Mouse (Mus musculus): ENCODE measurements around the gene Dtx2.

The Dtx2 gene

DNA sequence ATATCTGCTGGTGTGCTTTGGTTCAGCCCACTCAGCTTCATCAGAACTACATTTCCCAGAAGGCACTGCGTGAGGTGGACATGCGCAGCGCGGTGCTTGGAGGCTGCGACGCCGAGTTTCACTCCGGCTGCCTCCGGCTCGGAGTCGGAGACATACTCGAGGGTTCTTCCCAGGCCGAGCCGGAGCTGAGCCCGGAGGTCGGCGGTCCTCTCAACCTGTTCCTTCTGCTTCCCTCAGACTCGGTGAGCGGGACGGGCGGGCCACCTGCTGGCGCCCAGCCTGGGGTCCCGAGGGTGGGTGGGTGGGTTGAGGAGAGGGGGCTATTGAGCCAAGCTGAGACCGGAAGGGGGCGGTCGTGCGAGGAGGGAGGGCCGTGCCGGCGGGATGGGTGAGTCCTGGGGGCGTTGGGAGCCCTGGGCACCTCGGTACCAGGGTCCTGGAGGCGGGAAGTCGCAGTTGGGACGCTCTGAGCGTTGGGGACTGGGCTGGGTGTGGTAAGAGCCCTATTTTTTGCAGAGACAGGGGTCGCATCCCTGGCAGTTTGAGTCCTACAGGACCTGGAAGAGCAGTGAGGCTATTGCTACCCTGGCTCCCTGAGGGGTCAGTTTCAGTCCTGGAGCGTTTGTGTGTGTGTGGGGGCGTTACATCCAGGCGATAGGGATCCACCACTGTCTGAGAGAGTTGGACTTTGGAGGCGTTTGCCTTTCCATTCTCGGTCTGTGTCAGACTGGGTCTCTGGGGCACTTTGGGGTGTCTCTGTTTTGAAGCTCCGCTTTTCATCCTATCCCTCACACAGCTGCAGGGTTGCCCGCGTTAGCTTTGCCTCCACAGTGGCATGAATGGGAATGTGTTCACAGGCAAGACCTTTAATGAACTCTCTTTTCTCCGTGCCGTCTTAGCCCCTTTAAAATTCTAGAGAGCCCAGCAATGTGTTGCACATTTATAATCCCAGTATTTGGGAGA, at the start of gene Dtx2:
Dtx2 (plus strand) TSS at position 76 of the 963 bp plus-strand sequence.
- DNase-seq (ENCODE audit: low read depth, low spot score) = peak; percentile 92

DNA sequence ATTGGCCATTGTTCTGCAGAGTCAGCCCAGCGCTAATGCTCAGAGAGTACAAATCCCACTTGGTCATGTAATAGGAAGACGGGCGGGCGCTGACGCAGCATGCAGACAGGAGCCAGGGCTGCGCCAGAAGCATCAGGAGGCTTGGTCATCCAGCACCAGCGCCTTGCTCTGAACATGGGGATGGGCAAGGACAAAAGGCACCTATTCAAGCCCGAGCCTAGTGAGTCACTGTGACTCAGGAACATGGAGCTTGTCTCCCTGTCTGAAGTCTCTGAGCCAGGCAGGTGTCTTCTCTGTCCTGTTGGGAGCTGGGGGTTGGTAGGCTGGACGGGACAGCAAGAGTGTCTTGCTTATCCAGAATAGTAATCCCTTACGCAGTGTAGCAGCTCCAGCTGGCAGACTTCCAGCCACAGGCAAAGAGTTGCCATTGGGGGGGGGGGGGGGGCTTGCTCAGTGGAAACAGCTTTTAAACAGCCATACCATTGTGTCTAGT, 48.6 kb upstream of the Dtx2 start:
- DNase-seq (ENCODE audit: low read depth, low spot score) = no peak

DNA sequence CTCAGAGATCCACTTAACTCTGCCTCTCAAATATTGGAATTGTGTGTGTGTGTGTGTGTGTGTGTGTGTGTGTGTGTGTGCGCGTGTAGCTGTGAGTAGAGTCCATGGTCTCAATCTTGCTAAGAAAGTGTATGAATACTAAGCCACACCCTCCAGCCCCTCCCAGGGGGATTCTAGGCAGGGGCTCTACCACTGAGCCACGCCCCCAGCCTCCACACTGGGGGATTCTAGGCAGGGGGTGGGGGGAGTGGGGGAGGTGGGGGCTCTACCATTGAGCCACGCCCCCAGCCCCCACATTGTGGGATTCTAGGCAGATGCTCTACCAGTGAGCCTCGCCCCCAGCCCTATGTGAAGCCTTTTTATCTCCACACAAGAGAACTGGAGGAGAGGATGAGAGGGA, 48.0 kb upstream of the Dtx2 start:
- DNase-seq (ENCODE audit: low read depth, low spot score) = no peak

DNA sequence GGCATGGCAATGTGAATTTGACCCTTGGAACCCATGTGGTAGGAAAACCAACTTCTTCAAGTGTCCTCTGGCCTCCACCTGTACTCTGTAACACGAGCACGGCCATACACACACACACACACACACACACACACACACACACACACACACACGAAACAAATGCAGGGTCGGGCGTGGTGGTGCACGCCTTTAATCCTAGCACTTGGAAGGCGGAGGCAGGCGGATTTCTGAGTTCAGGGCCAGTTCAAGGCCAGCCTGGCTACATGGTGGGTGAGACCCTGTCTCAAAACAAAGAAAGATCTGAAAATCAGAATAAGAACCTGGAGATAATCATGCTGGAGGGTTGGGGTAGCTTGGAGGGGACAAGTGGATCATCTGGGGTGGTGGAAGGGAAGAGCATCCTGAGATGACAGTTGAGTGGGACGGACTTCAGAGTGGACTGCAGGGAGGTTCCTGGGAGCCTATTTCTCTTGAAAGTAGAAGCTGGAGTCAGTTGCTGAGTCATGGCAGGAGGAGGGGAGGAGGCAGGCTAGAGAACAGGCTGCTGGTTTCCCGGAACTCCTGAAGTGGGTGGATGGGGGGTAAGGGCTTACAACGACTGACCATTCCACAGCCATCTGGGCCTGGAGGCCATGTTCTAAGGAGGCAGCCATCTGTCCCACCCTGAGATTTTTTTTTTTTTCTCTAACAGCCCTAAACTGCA, 43.7 kb upstream of the Dtx2 start:
- no peak for DNase-seq (ENCODE audit: low read depth, low spot score)

DNA sequence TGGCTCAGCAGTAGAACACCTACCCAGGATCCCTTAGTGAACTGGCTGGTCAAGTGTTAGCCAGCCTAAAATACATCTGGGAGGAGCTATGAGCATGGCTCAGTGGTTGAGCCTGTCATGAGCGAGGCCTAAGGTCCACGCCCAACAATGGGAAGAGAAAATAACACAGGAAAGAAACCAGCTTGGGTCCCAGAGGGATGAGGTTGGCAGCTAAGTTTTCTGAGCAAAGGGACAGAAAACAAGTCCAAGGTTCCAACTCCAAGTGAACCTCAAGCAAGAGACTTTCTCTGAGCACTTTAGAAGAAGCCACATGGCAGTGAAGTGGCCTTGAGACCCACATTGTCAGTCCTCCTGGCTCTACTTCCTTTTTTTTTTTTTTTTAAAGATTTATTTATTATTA, 42.9 kb upstream of the Dtx2 start:
- no peak for DNase-seq (ENCODE audit: low read depth, low spot score)

DNA sequence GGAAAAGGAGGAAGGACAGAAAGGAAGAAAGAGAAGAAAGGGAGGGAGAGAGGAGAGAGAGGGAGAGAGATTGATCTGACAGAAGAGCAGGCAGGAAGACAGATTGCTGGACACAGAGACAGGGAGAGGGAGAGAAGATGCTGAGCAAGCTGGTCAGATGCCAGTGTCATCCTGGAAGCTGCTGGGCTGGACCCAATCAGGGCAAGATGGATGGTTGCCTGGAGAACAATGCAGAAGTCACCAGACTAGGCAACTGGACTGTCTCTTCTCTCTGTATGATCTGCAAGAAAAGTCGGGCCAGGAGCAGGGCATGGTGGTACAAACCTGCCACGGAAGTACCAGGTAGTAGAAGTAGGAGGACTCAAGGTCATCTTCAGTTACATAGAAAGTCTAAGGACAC, 41.8 kb upstream of the Dtx2 start:
- no peak for DNase-seq (ENCODE audit: low read depth, low spot score)

DNA sequence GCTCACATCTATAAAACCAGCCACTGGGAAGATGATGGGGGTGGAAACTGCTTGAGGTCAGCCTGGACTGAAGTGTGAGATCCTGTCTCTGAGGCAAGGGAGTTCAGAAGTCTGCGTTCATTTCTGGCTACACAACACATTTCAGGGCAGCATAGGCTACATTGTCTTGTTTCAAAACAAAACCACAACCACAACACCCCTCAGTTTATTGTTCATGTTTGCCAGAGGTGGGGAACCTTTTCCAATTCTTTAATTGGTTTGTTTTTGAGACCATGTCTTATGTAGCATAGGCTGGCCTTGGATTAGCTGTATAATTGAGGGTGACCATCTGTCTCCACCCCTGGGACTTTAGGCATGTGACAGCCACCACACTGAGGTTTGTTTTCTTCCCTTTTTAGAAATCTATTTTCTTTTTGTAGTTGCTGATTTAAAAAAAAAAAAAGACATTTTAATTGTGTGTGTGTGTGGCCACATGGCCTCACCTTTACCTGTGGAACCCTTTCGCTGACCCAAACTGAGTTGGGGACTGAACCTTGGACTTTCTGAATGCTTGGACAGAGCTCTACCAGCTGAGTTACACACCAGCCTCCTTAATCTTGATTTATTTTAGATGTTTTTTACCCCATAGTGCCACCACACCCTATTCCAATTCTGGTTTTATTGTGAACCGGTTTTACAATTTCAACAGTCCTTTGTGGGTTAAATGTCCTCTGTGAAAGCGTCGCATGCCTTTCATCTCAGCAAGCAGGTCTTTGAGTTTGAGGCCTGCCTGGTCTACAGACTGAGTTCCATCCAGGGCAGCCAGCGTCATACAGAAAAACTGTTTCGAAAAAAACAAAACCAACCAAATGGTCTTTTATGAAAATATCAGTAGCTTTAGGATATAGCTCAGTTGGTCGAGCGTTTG, 38.0 kb upstream of the Dtx2 start:
- no peak for DNase-seq (ENCODE audit: low read depth, low spot score)

DNA sequence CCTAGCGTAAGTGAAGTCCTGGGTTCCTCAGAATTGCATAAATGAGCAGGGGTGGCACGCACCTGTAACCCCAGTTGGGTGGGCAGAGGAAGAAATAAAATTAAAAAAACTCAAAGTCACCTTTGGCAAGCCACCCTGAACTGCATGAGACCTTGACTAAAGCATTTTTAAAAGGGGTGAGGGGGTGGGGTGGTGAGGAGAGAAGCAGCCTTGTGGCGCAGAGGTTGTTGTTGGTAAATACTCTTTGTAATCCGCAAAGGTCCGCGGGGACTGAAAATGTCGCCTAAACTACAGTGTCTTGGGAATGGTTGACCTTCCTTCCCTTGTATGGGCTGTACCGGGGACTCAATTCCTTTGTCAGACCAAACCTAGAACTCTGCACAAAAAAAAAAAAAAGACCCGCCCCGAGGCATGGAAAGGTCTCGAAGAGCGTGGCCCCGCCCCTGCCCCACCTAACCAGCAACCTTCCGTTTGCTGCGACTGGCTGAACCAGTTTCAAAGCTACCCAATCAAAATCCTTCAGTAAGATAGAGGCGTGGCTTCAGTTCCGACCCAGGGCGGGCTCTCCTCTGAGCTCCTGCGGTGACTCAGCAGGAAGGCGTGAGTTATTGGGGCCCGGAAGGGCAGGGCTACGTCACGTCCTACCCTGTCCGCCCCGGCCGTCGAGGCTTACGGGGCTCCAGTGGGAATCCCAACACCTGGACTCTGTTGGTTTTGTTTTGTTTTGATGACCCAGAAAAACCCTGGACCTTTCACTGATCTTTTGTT, 37.2 kb upstream of the Dtx2 start:
- peak; percentile 97 for DNase-seq (ENCODE audit: low read depth, low spot score)

DNA sequence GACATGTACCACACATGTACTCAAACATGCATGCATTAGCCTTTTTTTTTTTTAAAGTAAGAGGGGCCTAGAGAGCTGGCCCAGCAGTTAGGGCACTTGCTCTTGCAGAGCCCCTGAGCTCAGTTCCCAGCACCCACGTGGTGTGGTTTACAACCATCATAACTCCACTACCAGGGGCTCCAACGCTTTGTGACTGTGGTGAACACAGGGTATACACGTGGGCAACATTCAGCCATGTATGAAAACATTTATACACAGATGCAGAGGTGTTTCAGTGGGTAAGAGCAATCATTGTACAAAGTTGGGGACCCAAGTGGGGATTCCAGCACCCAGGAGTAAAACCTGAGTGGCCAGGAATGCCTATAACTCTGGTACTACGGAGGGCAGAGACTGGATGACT, 36.2 kb upstream of the Dtx2 start:
- no peak for DNase-seq (ENCODE audit: low read depth, low spot score)

DNA sequence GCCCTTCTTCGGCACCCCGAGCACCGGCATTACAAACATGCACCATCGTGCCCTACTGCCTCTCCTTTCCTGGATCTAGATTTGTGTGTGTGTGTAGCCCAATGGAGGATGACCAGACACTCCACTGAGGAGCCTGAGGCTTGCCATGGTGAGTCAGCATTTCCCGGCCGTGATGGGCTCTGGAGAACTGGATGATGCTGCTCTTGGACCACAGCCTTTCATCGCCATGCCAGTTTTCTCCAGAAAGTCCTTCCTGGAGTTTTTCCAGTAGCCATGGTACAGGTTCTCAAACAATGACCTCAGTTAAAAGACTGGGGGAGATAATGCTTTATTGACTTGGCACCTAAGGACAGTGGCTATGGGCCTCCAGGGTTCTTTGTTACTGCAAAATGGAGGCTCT, 34.7 kb upstream of the Dtx2 start:
- DNase-seq (ENCODE audit: low read depth, low spot score) = no peak

DNA sequence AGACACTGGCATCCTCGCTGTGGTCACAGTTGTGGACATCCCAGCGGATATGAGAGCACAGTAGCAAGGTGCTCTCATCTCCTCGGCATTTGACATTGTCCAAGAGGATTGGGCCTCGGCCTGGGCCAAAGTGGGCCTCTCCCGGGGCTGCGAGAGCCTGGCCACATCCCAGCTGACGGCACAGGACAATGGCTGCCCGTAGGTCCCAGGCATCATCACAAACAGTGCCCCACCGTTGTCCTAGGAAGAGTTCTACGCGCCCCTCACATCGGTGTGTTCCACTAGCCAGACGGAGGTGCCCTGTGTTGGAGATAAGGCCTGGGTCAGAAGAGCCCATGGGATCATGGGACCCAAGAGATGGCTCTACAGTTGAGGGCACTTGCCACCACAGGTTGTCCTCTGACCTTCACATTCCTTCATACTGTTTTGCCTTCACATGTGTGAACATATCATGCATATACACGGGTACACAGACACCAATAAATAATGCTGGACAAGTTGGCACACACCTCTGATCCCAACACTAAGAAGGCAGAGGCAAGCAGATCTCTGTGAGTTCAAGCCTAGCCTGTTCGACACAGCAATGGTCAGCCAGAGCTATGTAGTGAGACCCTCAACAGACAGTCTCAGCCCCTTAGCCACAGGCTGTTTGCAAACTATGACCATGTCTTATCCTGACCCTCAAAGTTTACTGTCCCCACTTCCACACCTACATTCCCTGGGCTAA, 33.5 kb upstream of the Dtx2 start:
- no peak for DNase-seq (ENCODE audit: low read depth, low spot score)

DNA sequence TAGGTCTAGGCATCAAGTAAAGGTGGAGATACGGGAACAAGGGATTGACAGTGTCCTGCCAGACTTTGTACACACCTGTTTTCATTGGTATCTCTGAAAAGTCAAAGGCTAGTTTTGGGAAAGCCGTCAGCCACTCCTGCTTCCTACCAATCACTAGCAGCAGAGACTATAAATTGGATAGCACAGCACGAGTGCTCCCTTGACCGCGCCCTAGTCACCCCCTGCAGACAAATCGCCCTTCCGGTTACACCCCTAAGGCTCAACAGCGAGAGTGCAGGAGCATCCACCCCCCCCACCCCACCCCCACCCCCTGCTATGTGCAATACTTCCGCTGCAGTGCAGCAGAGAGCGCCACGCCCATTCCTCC, 32.5 kb upstream of the Dtx2 start:
- DNase-seq (ENCODE audit: low read depth, low spot score) = no peak

DNA sequence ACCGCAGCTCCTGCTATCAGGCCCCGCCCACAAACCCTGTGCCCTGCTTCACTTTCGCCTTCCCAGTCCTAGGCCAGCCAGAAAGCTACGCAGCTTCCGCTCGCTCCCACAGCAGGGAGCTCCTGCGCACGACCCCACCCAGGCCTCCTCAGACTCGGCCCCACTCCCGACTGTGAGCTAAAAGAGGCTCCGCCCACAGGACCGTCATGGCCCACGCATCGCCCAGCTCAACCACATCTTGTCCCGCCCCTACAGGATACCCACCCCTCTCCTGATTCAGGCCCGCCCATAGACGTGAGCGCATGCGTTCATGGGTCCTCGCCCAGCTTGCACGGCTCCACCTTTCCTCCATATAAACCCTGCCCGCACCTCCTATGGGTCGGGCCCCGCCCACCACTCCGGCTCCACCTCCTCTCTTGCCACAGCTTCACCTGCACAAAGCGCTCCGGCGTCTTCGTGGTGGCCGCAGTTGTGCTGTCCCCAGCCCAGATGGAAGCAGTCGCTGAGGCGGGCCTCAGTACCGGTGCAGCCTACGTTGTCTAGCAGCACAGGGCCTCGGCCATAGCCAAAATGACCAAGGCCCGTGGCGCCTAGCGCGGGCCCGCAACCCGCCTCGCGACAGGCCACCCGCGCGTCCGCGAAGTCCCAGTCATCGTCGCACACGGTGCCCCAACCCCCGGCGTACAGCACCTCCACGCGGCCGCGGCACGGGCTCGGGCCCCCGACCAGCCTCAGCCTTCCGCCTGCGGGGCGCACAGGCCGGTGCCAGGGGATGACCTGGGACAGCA, 31.9 kb upstream of the Dtx2 start:
- peak; percentile 99 for DNase-seq (ENCODE audit: low read depth, low spot score)

DNA sequence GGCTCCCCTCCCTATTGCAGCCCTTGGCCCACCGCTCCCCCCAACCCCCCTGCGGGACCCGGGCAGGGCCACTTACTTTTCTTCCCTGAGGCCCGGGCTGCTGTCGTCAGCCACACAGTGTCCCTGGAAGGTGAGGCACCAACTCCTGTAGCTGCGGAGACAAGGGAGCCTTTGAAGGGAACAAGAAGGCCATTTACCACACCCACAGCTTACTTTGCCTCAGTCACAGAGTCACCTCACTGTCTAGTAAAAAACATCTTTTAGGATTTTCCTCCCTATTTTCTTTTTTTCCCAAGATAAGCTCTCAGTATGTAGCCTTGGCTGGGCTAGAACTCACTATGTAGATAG, 31.3 kb upstream of the Dtx2 start:
- DNase-seq (ENCODE audit: low read depth, low spot score) = no peak

DNA sequence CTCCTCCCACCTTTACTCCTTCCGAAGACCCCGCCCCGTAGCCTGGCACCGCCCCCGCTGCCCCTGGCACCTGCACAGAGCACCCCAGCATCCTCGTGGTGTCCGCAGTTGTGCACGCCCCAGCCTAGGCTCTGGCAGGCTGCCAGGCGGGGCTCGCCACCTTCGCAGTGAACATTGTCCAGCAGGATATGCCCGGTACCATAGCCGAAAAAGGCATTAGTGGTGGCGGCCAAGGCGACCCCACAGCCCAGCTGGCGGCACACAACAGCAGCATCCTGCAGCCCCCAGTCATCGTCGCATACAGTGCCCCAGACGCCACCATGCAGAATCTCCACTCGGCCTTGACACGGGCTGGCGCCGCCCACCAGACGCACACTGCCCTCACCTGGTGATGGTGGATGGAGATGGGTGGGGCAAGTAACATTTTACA, 29.1 kb upstream of the Dtx2 start:
- DNase-seq (ENCODE audit: low read depth, low spot score) = no peak

DNA sequence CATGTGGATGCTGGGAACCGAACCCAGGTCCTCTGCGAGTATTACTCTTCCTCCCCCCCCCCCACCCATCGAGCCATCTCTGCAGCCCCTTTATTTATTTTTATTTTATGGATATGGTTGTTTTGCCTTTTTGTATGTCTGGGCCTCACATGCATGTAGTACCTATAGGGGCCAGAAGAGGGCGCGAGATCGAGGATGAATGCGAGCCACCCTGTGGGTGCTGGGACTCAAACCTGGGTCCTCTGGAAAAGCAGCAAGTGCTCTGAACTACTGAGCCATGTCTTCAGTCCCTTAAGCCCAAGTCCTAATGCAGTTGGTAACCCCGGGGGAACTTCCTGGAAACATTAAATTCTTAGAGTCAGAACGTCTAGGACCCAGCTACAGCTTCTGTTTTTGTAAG, 27.7 kb upstream of the Dtx2 start:
- no peak for DNase-seq (ENCODE audit: low read depth, low spot score)

DNA sequence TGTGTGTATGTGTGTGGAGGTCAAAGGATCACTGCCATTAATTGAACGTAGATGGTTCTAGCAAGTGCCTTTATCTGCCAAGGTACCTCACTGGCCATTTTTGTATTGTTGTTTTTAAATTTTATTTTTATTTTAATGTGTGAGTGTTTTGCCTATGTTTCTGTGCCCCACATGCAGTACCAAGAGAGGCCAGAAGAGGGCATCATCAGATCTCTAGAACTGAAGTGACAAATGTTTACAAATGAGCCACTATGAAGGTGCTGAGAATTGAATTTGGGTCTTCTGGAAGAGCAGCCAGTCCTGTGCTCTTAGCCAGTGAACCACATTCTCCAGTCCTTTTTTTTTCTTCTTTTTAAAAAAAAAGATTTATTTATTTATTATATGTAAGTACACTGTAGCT, 25.8 kb upstream of the Dtx2 start:
- DNase-seq (ENCODE audit: low read depth, low spot score) = no peak

DNA sequence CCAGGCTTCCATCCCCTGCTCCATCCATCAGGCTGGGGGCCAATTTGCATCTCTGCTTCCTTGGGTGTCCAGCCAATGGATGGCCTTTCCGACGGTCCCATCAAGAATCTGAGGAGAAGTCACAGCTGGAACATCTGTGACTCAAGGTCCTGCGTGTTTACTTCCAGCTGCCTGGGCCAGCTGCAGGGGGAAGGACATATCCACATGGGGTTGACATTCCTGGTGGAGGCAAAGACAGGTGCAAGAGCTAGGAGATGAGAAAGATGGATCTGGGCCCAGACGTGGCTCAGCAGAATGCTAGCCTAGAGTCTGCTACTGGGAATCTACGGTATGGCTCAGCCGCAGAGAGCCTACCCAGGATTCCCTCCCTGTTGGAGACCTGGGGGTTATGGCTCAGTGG, 24.4 kb upstream of the Dtx2 start:
- DNase-seq (ENCODE audit: low read depth, low spot score) = no peak

DNA sequence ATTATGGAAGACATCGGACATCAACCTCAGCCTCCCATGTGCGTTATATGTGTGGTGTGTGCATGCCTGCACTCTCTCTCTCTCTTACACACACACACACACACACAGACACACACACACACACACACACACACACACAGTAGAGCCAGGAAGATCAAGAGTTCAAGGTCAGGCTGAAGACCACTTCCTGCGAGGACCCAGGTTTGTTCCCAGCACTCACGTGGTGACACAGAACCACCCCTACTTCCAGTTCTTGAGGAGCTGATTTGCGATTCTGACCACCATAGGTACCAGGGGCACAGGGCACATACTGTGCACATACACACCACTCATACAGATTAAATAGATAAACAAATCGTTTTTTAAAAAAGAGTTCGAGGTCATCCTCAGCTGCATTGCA, 22.7 kb upstream of the Dtx2 start:
- no peak for DNase-seq (ENCODE audit: low read depth, low spot score)

DNA sequence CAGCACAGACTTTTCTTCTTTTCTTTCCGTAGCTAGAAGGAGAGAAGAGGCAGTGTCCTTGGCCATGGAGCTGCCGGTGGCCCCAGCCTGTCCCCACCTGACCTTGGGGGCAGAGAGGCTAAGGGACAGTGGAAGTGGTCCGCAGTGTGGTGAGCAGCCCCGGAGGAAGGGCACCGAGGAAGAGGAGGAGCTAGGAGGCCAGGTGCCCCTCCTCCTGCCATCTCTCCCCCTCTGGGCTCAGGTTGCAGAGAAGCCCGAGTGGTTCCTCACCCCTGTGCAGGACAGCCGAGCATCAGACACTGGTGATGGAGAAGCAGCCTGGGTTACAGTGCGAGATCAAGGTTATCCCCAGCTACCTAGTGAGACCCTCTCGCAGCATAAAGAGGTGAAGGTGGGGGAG, 20.2 kb upstream of the Dtx2 start, which contains the start of gene Ssc4d:
Ssc4d (minus strand) TSS at position 167 of the 400 bp plus-strand sequence.
- no peak for DNase-seq (ENCODE audit: low read depth, low spot score)

All from mesoderm, embryonic 11.5 days (tissue).